Mouse (Mus musculus) cortical plate, adult 2 months (tissue): ENCODE measurements around the gene Hoxd8.

ENCODE experiments used
- CTCF ChIP-seq: fragments of 200-500 bp; IDR thresholded peaks from 2 replicates; pipeline ENCODE4 v1.5.1; 2011; ENCODE audit warnings: mild to moderate bottlenecking, control low read depth, low read length; ENCODE audit not compliant: insufficient read depth; ENCODE audit errors: extremely low read depth
- POLR2A ChIP-seq: fragments of 200-500 bp; IDR thresholded peaks from 2 replicates; pipeline ENCODE4 v1.6.1; 2011; ENCODE audit warnings: mild to moderate bottlenecking, low read length, control low read depth; ENCODE audit not compliant: insufficient read depth; ENCODE audit errors: extremely low read depth

DNA sequence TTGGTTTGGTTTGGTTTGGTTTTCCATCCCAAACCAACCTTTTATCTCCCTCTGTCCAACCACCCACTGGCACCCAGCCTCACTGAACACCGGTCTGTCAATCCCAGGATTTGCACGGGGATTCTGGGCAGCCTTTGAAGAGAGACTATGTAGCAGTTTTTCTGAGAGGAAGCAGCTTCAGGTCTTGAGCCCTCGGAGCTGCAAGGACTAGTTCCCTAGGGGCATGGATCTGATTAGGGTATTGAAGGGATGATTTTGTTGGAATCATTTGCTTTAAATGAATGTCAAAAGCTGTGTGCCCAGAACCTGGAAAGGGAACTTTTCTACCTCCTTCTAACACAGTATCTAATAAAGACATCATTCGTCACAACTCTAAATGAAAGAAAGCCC lies 47.8 kb upstream of the Hoxd8 start:
- TF ChIP-seq POLR2A = no peak
- TF ChIP-seq CTCF = no peak
